Mouse (Mus musculus): ENCODE measurements at regions not wholly inside any gene's neighbourhood (a gene's known extent, or its start where the extent isn't known, plus 50 kb on each side); places are given as distances from the start of the nearest gene placed in this dataset.

GRCm38 (mm10) chr15:36920886-36921285 lies 86.7 kb downstream of the Zfp706 start:
- intact Hi-C loops (cut with DNase I), result no loop called here
- DNase-seq, result no peak

DNA sequence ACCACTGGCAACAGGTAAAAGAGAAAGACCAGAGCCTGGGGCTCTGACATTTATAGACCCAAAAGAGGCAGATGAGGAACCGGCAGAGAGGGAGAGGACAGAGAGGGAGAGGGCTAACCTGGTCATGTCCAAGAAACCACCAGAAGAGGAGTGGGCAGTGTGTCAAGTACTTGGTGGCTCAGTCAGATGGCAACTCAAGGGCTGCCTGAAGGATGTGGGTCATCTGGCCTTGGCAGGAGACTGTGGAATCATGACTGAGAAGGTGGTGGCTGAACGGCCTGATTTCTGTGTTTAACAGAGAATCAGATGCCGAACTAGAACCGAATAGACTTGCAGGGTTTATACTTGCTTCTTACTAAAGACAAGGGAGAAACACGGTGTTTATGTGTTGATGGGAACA lies 87.9 kb downstream of the Zfp706 start:
- no peak for DNase-seq
- intact Hi-C loops (cut with DNase I), result no loop called here

DNA sequence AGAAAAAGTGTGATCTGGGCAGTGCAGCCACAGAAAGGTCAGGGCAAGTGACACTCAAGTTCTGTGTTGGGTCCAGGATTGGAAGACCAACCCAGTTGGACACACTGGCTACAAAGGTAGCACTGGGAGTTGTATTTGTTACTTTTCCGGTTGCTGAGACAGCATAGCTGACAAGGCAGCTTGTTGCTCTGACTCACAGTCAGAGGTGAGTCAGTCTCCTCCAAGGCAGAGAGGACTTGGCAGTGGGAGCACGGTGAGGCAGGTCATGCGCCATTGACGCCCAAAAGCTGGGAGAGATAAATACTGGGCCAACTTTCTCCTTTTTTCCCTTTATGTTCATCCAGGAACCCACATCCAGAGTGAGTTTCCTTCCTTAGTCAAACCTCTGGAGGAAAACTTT lies 88.4 kb downstream of the Zfp706 start:
- no peak for DNase-seq
- intact Hi-C loops (cut with DNase I), result no loop called here

DNA sequence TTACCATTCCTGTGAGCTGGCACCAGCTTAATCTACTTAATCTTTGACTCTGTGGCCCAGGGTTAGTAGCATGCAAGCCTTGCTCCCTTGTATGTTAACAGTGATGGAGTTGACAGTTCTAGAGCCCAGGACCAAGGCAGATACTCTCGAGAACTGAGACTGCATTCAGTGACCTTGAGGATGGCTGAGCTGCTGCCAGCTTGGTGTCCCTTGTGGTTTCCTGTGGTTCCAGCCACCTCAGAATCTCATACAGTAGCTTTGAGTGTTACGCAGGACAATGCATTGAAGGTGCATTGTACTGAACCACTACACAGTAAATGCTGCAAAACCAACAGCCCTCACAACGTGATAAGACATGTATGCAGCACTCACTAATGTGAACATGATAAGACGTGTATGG lies 90.6 kb downstream of the Zfp706 start:
- DNase-seq, result no peak
- intact Hi-C loops (cut with DNase I), result no loop called here

GRCm38 (mm10) chr15:36914239-36915100 lies 93.1 kb downstream of the Zfp706 start:
- intact Hi-C loops (cut with DNase I), result no loop called here
- no peak for DNase-seq

DNA sequence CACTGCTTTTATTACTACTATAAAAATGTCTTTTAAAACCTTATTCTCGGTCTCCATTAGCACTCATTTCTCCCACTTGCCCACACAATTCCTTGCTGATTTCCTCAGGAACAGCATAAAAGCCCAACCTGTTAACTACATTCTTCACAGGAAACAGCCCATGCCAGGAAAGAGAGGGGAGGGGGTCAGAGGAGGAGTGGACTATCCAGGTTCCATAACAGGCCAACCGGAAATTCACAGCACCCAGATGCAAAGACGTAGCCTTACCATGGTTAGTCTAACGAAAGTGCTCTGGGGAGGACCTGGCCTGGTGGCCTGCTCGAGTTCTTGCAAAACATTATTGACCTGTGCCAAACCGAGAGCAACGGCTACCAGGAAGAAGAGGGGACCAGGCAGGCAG lies 94.3 kb downstream of the Zfp706 start:
- intact Hi-C loops (cut with DNase I), result no loop called here
- DNase-seq, result no peak

DNA sequence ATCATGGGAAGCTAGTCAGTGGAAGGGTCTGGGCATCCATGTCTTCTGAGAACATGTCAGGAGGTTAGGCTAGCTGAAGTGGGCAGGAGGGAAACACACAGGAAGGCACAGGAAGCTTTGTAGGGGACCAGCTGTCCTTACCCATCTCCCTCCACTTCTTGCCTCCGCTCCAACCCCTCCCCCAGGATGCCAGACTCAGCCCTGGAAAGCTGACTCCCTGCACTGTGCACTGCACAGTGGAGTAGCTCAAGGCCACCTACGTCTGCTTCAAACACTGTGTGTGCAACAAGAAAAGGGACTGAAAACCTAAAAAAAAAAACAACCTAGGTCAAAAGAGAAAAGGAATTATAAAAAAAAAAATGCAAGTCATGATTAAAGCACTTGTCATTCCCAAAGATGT lies 97.3 kb downstream of the Zfp706 start:
- intact Hi-C loops (cut with DNase I), result no loop called here
- DNase-seq, result no peak

DNA sequence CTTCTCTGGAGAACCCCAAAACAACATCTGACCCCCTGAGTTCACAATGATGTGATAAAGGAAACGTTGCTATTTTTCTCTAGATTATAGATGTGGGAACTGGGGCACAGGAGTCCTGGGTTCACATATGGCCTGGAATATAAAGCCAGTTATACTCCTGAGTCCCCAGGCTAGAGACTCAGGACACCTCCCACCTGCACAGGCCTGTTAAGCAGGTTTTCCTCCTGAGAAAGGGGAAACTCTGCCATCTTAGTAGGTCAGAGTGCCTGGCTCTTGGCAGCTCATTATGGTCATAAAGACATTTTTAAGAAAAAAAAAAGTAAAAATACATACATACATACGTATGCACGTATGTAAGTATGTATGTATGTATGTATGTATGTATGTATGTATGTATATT lies 98.1 kb downstream of the Zfp706 start:
- DNase-seq, result no peak
- intact Hi-C loops (cut with DNase I), result no loop called here

GRCm38 (mm10) chr15:36906789-36907188 lies 100.8 kb downstream of the Zfp706 start:
- intact Hi-C loops (cut with DNase I), result no loop called here
- DNase-seq, result no peak

DNA sequence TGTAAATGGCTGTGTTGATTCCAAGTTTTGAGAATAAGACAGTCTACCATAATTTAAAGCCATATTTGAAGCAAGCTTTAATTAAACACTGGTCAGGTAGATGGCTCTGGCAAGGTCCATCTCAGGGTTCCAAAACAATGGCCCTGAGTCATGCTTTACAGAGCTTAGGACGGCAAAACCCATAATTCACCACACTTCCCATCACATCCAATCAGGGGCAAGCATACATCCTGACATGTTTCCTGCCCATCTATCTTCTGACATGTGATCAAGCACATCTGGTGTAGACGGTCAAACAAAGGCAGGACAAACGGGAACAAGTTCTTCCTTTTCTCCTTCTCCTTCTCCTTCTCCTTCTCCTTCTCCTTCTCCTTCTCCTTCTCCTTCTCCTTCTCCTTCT lies 101.5 kb downstream of the Zfp706 start:
- no peak for DNase-seq
- intact Hi-C loops (cut with DNase I), result no loop called here

GRCm38 (mm10) chr15:36903922-36904321 lies 103.7 kb downstream of the Zfp706 start:
- intact Hi-C loops (cut with DNase I), result no loop called here

DNA sequence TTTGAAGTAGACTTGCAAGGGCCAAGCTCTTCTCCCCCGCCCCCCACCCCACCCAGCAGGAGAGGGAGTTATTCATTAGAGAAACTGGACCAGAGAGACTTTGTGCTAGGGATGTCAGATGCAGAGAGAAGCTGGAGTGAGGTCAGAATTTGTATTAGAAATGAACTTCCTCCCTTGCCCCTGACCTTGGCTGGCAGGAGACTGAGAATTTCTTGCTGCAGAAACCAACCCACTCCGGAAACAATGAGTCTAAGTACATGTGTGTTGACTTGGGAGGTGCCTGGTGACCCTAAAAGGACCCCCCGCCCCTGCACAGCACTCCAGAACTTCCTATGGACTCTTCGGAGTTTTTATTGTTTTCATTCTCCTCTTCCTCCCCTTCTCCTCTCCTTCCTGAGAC lies 104.3 kb downstream of the Zfp706 start:
- intact Hi-C loops (cut with DNase I), result no loop called here
- no peak for DNase-seq

More at GRCm38 (mm10) chr15:36903922-36904321, 103.7 kb downstream of the Zfp706 start:
- no peak for DNase-seq

DNA sequence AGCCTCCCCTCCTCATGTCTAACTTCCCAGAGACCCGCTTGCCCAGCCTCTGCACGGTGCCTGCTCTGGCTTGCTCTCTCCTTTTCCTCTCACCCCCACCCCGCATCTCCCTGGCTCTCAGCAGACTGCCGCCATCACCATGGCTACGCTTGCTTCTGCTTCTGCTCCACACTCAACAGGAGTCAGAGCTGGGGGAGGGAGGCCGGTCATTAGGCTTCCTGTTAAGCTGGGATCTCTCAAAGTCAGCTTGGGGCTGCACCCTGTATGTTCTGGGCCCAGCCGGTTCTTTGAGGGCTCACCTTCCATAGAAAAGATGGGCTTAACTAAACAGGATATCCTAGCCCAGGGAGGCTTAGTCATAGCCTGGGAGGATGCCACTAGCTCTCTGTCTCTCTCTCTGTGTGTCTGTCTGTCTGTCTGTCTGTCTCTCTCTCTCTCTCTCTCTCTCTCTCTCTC lies 105.7 kb downstream of the Zfp706 start:
- DNase-seq, result peak in 1 of 2 experiments; percentile 12
- intact Hi-C loops (cut with DNase I), result no loop called here

DNA sequence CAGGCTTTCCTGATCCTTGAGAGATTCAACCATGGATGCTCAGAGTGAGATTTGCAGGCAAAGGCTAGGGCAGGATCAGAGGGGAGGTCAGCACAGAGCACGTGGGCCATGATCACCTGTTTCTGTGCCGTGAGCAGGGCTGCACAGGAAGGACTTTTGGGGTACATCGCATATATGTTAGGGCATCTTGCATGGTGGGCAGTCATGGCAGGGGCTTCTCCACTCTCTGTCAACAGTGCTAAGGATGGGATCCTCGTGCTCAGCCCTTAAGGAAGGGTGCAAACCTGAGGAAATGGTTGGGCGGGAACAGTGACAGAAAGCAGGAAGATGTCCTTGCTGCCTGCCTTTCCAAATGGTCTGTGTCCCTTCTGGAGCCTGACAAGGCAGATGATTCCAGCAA lies 106.2 kb downstream of the Zfp706 start:
- no peak for DNase-seq
- intact Hi-C loops (cut with DNase I), result no loop called here

DNA sequence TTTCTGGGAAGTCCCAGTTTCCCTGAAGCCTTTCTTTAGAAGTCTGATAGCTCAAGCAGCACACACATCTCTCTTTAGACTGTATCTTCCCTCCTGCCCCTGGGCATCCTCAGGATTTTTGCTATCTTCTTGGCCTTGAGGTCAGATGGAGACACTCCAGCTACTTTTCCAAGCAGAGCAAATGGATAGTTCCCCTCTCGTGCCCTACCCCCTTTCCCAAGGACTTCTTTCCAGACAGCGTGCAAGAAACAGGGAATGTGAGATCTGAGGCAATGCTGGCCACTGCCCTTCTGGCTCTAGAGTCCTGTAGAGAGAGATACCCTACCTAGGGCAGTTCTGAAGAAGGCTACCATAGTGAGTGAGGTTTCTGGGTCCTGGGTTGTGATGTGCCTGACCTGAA lies 106.6 kb downstream of the Zfp706 start:
- intact Hi-C loops (cut with DNase I), result no loop called here
- DNase-seq, result no peak

GRCm38 (mm10) chr15:36899882-36900281 lies 107.7 kb downstream of the Zfp706 start:
- intact Hi-C loops (cut with DNase I), result no loop called here
- DNase-seq, result no peak

DNA sequence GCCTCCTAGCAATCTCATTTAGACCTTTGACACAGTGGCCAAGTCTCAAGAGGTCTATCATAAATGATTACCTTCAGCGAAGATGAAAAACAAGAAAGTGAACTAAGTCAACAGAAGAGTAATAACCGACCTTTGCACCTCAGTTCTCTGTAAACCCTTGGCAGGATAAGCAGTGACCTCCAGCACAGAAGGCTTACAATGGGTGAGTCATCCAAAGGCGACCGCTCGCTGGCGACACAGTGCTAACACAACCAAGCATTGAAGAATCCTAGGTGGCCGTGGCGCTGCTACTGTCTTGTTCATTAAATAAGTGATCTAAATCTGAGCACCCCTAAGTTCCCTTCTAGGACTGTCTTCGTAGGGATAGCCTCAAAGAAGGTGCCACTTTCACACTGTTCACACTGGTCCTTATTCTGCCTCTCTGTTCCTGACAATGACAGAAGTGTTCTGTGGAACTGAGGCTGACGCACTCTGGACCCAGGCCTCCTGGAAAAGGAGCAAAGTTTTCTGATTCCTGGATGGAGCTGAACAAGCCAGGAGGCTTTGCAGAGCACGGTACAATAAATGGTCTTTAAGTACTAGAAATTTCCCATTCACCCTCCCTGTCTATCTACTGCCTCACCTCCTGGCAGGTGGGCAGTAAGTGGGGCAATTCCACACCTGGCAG lies 108.6 kb downstream of the Zfp706 start:
- DNase-seq, result no peak
- intact Hi-C loops (cut with DNase I), result no loop called here

- intact Hi-C loops (cut with DNase I), result no loop called here
- no peak for DNase-seq
Observed at GRCm38 (mm10) chr15:36898326-36898725, 109.2 kb downstream of the Zfp706 start.

DNA sequence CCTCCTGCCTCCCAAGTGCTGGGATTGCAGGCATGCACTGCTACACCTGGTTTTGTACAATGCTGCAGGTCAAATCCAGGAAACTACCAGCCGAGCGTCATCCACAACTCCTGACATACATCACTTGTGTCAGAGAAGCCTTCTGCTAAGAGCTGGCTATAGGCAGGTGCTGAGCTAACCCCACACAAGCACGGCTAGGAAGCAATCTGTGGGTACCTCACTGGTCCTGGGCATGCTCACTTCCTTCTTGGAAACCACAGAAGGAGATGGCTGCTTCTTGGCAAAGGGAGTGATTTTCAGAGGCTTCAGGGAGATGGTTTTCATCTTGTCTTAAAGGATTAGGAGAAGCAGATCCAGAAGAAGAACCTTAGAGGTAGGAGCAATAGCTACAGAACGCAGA lies 111.3 kb downstream of the Zfp706 start:
- intact Hi-C loops (cut with DNase I), result no loop called here
- no peak for DNase-seq

GRCm38 (mm10) chr15:36895031-36895430 lies 112.5 kb downstream of the Zfp706 start:
- intact Hi-C loops (cut with DNase I), result no loop called here
- no peak for DNase-seq

DNA sequence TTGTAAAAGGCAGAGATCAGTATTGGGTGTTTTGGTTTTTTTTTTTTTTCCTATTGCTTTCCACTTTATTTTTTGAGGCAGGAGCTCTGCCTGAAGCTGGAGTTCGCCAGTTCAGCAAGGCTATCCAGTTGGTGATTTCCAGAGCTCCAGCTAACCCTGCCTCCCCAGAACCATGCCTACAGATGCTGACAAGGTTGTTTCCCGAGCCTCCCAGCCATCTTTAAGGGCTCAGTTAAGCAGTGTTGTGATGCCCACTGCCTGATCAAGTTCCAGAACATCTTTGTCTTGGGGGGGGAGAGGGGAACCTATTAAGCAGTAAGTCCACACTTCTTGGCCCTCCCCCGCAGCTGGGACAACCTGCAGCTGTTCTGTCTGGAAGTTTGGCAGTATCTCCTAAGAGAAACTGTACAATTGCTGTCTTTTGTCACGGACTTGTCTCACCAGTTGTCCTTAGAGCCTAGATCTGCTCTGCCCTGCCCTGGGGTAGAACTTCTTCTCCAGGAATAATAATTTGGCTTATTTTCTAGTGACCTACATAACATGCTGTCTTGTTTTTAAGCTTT lies 114.1 kb downstream of the Zfp706 start:
- DNase-seq, result no peak
- intact Hi-C loops (cut with DNase I), result no loop called here
